Mouse (Mus musculus): ENCODE measurements at regions not wholly inside any gene's neighbourhood (a gene's known extent, or its start where the extent isn't known, plus 50 kb on each side); places are given as distances from the start of the nearest gene placed in this dataset.
A peak's percentile ranks its signal among the peaks of the same experiment; 100 is the strongest.

DNA sequence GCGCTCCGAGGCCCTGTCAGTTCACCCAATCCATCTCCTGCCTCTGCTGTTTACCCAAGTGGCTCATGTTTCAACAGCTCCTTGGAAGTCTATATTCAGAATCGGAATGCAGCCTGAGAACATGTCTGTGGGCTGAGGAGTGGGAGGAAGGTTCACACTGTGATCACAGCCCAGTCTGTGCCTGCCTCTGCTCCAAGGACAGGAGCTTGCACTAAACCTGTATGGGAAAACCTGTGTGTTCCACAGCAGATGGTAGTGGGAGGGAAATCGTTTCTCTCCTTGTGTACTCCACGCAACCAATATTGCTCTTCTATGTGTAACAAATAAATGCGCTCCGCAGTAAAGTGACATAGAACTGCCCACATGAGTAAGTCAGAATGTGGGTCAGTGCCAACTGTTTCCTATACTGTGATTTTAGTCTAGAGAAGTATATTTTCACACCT is 514.0 kb upstream of the Epha7 start:
- DNase-seq: no peak

DNA sequence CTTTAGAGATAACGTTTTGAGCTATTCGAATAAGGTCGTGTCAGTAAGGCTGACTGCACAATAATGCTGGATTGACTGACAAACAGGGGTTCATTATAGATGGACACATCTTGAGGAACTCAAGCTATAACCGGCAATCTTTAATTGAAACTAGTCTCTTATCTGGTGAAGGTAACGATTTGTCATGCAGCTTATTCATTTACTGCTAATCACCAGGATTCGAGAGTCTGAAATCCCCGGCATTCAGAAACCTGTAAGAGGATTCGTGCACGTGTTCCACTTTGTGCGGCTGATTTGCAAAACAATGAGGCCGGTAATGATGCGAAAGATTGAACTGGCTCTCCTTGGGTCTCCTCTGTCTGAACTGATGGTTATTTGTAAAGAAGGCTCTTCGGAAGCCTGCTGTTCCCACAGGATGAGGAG is 512.9 kb upstream of the Epha7 start:
- DNase-seq: no peak

DNA sequence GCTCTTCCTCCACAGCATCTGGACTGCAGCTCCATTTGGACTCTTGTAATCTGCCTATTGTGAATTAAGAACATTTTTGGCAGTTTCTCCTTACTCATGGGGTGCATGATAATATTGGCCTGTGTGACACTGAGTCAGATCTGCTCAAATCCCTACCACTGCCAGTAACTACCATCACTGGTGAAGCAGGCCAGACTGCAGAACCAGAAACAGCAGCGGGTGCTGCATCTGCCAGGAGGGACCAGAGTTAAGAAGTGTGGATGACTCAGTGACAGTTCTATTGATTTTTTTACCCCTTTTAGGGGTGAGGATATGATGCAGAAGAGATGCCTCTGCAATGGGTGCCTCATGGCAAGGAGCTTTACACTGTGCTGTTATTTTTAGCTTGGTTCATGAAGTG is 511.2 kb upstream of the Epha7 start:
- peak; percentile 93 for DNase-seq

DNA sequence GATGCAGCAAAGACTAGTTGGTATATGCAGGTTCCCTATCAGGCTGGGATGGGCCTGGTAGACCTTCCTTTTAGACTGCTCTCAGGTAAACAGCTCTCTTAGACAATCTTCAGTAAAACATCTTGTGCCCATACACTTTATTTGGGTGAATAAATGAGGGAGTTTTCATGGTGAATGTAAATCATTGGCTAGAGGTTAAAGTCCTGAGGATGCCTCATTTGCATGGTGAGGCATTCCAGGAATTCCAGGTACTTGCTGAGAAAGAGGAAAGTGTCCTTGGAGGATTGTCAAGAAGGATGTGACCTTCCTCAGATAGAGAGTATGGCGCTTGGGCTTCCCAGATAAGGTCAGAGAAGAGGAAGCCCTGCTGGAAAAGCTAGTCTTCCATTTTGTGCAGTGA is 481.9 kb upstream of the Epha7 start:
- no peak for DNase-seq

- DNase-seq: no peak
These were observed 448.4 kb upstream of the Epha7 start for GRCm38 (mm10) chr4:28364566-28364965.

DNA sequence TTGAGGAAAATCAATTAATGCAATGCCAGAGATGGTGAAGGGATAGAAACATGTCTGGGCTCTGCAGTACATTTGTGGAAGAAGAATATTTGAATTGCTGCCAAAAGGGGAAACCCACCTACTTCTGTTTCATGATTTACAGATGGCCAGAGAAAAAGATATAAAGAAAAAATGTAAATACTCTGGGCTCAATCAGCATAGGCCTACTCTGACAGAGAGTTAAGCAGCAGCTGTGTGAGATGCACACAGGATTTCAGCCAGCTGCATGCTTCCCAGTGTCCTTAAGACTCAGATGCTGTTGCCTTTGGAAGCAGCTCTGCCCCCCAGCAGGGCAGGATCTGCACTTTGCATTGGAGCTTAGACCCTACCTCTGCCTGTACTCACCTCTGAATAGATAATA is 435.8 kb upstream of the Epha7 start:
- DNase-seq: no peak

- no peak for DNase-seq
These were observed 434.3 kb upstream of the Epha7 start for GRCm38 (mm10) chr4:28378661-28379060.

- no peak for DNase-seq
These were observed 388.6 kb upstream of the Epha7 start for GRCm38 (mm10) chr4:28424341-28424740.

- no peak for DNase-seq
These were observed 372.8 kb upstream of the Epha7 start for GRCm38 (mm10) chr4:28440161-28440560.

DNA sequence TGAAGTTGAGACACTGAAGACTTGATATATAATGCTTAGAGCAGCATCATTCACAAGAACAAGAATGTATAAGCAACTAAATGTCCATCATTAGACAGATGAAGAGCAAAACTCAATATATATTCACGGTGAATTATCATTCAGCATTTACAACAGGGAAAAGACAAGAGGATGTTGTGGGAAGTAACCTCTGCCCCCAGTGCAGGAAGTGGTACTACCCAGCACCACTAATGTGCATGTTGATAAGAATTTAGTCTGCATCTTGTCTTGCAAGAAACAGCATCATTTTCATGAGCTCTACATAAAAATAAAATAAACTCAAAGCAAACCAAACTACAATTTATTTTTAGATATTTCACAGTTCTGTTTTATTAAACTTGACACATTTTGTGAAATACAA is 359.8 kb upstream of the Epha7 start:
- no peak for DNase-seq

GRCm38 (mm10) chr4:28456312-28456711 is 356.6 kb upstream of the Epha7 start:
- DNase-seq: no peak

All from heart, adult 11 months (tissue).